ENCODE assay signal across 12 mouse cellular contexts in the genomic region with DNA sequence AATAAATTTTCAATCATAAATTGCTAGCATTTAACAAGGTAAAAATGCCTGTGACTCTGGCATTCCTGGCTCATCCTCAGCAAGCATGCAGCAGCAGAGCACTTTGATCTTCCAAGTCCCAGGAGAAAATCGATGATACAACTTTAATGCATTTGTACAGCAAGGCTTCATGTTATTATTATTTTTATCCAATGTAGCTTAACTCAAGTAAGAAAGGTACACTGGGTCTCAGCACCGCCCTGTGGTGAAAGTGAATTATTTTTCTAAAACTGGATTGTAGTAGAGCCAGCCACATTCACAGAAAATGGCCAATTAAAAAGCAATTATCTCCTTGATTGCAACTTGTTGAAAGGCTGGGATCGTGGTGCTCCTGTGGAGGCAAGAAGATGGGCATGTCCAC.
DNase-seq lines count a peak whose midpoint lies in the region; ATAC-seq lines count a peak whose summit lies in the region.
"Had no signal": no experiment of that assay in that cellular context is flagged by ENCODE, and none has a peak within 500 bp of the region (broad histone marks: within the 10 kb centered on the region; RNA-seq: fewer than 3 reads in every experiment).

No protein-coding gene starts in this region.

- H3K36me3 ChIP-seq in forebrain, embryonic 14.5 days (ENCODE audit: control insufficient read depth, insufficient read depth, low read length) = no peaks in the 10 kb centered on the region
- H3K36me3 ChIP-seq in forebrain, embryonic 11.5 days (ENCODE audit: control insufficient read depth, insufficient read depth, low read length) = no peaks in the 10 kb centered on the region
- no peaks in the 10 kb centered on the region for H3K36me3 ChIP-seq in kidney, embryonic 16.5 days (ENCODE audit: insufficient read depth, low read length)
- H3K36me3 ChIP-seq in midbrain, embryonic 16.5 days (ENCODE audit: control insufficient read depth, insufficient read depth, low read length) = no peaks in the 10 kb centered on the region
- H3K36me3 ChIP-seq: embryonic facial prominence, embryonic 12.5 days had no signal

- no peak overlapping the region for H3K9ac ChIP-seq in forebrain, embryonic 14.5 days (ENCODE audit: low read length)
- no peak overlapping the region for H3K9ac ChIP-seq in forebrain, embryonic 11.5 days (ENCODE audit: low read length)
- H3K9ac ChIP-seq in kidney, embryonic 16.5 days (replicated peaks; ENCODE audit: low read length) = no peak overlapping the region
- H3K9ac ChIP-seq in midbrain, embryonic 16.5 days (ENCODE audit: low read depth, low read length) = no peak overlapping the region
- H3K9ac ChIP-seq: embryonic facial prominence, embryonic 12.5 days; forebrain, embryonic 13.5 days; liver, embryonic 14.5 days had no signal

- H3K4me1 ChIP-seq in forebrain, embryonic 14.5 days (ENCODE audit: control insufficient read depth, insufficient read depth, low read length) = peaks cover 3% of the 10 kb centered on the region; the same call in 1 of the 2 replicates
- no peaks in the 10 kb centered on the region for H3K4me1 ChIP-seq in forebrain, embryonic 11.5 days (replicated peaks; ENCODE audit: control insufficient read depth, insufficient read depth, low read length)
- H3K4me1 ChIP-seq in kidney, embryonic 16.5 days (ENCODE audit: insufficient read depth, low read length) = no peaks in the 10 kb centered on the region
- H3K4me1 ChIP-seq in midbrain, embryonic 16.5 days (ENCODE audit: control insufficient read depth, insufficient read depth, low read length) = peaks cover 11% of the 10 kb centered on the region
- H3K4me1 ChIP-seq: embryonic facial prominence, embryonic 12.5 days had no signal

- no peak overlapping the region for H3K27ac ChIP-seq in forebrain, embryonic 14.5 days (ENCODE audit: low read depth, low read length)
- H3K27ac ChIP-seq in forebrain, embryonic 11.5 days (ENCODE audit: low read depth, low read length) = no peak overlapping the region
- H3K27ac ChIP-seq in kidney, embryonic 16.5 days (ENCODE audit: low read length) = no peak overlapping the region
- peak overlapping the region; percentile 30; the same call in 1 of the 2 replicates for H3K27ac ChIP-seq in midbrain, embryonic 16.5 days (ENCODE audit: low read length)
- H3K27ac ChIP-seq: embryonic facial prominence, embryonic 12.5 days; forebrain, embryonic 13.5 days; liver, embryonic 14.5 days had no signal

- no peaks in the 10 kb centered on the region for H3K27me3 ChIP-seq in forebrain, embryonic 14.5 days (replicated peaks; ENCODE audit: control insufficient read depth, insufficient read depth, low read length)
- H3K27me3 ChIP-seq in forebrain, embryonic 11.5 days (ENCODE audit: control insufficient read depth, insufficient read depth, low read length) = no peaks in the 10 kb centered on the region
- no peaks in the 10 kb centered on the region for H3K27me3 ChIP-seq in kidney, embryonic 16.5 days (ENCODE audit: insufficient read depth, low read length)
- H3K27me3 ChIP-seq in midbrain, embryonic 16.5 days (ENCODE audit: control insufficient read depth, insufficient read depth, low read depth, low read length) = no peaks in the 10 kb centered on the region
- H3K27me3 ChIP-seq: embryonic facial prominence, embryonic 12.5 days; forebrain, embryonic 13.5 days had no signal

- H3K4me2 ChIP-seq in forebrain, embryonic 14.5 days (ENCODE audit: low read length) = no peak overlapping the region
- no peak overlapping the region for H3K4me2 ChIP-seq in forebrain, embryonic 11.5 days (ENCODE audit: low read depth, low read length, severe bottlenecking)
- no peak overlapping the region for H3K4me2 ChIP-seq in kidney, embryonic 16.5 days (replicated peaks; ENCODE audit: low read depth, low read length)
- H3K4me2 ChIP-seq in midbrain, embryonic 16.5 days (ENCODE audit: low read length) = no peak overlapping the region
- H3K4me2 ChIP-seq: embryonic facial prominence, embryonic 12.5 days; forebrain, embryonic 13.5 days had no signal

- no peak for ATAC-seq in forebrain, embryonic 14.5 days
- ATAC-seq in forebrain, embryonic 11.5 days (replicated peaks; ENCODE audit: low FRiP score) = no peak
- no peak for ATAC-seq in kidney, embryonic 16.5 days (ENCODE audit: low FRiP score, low TSS enrichment)
- peak; percentile 52; the same call in 1 of the 2 replicates for ATAC-seq in midbrain, embryonic 16.5 days
- ATAC-seq: forebrain, embryonic 13.5 days had no signal

- no peaks in the 10 kb centered on the region for H3K9me3 ChIP-seq in forebrain, embryonic 14.5 days (replicated peaks; ENCODE audit: control insufficient read depth, low read length)
- no peaks in the 10 kb centered on the region for H3K9me3 ChIP-seq in forebrain, embryonic 11.5 days (ENCODE audit: control insufficient read depth, low read length)
- H3K9me3 ChIP-seq in kidney, embryonic 16.5 days (ENCODE audit: low read length) = no peaks in the 10 kb centered on the region
- no peaks in the 10 kb centered on the region for H3K9me3 ChIP-seq in midbrain, embryonic 16.5 days (replicated peaks; ENCODE audit: control insufficient read depth, low read length, poor library complexity, severe bottlenecking)
- H3K9me3 ChIP-seq: embryonic facial prominence, embryonic 12.5 days; forebrain, embryonic 13.5 days had no signal

- WGBS in forebrain, embryonic 14.5 days = 53% methylated on average over 3 of the region's 3 CpGs
- whole genome bisulfite sequencing in forebrain, embryonic 11.5 days = 88% methylated on average over 3 of the region's 3 CpGs
- WGBS in kidney, embryonic 16.5 days = 77% methylated on average over 3 of the region's 3 CpGs
- 62% methylated on average over 3 of the region's 3 CpGs for WGBS in midbrain, embryonic 16.5 days

- peak; percentile 56 for DNase-seq in forebrain, embryonic 14.5 days (ENCODE audit: low spot score)
- DNase-seq in forebrain, embryonic 11.5 days (ENCODE audit: low spot score) = no peak
- DNase-seq in kidney, postnatal 4 days = peak; percentile 6 to 28
- peak; percentile 67 for DNase-seq in NIH3T3 (ENCODE audit: low read depth)
- DNase-seq in c-Kit-positive CD71-positive TER-119-positive erythroid progenitor cells, embryonic 14.5 days (ENCODE audit: low spot score) = no peak
- no peak for DNase-seq in embryo, embryonic 11 days
- DNase-seq: kidney, adult 18-20 months had no signal

- H3K4me3 ChIP-seq in forebrain, embryonic 14.5 days (ENCODE audit: low read depth, low read length) = no peak overlapping the region
- no peak overlapping the region for H3K4me3 ChIP-seq in forebrain, embryonic 11.5 days (ENCODE audit: low read depth, low read length)
- no peak overlapping the region for H3K4me3 ChIP-seq in kidney, embryonic 16.5 days (ENCODE audit: low read length)
- H3K4me3 ChIP-seq in midbrain, embryonic 16.5 days (ENCODE audit: low read depth, low read length) = no peak overlapping the region
- H3K4me3 ChIP-seq: embryonic facial prominence, embryonic 12.5 days; forebrain, embryonic 13.5 days had no signal

Comparison
In these comparisons a context has a peak if more than half of its experiments do, and no peak if none do; other contexts are left out.
1. DNase-seq: peak in forebrain, embryonic 14.5 days (single experiment), kidney, postnatal 4 days (2 of 2) and NIH3T3 (single experiment); none in forebrain, embryonic 11.5 days (single experiment), c-Kit-positive CD71-positive TER-119-positive erythroid progenitor cells, embryonic 14.5 days (single experiment) and embryo, embryonic 11 days (single experiment).